Mouse (Mus musculus): ENCODE measurements at regions not wholly inside any gene's neighbourhood (a gene's known extent, or its start where the extent isn't known, plus 50 kb on each side); places are given as distances from the start of the nearest gene placed in this dataset.
A peak's percentile ranks its signal among the peaks of the same experiment; 100 is the strongest.

DNA sequence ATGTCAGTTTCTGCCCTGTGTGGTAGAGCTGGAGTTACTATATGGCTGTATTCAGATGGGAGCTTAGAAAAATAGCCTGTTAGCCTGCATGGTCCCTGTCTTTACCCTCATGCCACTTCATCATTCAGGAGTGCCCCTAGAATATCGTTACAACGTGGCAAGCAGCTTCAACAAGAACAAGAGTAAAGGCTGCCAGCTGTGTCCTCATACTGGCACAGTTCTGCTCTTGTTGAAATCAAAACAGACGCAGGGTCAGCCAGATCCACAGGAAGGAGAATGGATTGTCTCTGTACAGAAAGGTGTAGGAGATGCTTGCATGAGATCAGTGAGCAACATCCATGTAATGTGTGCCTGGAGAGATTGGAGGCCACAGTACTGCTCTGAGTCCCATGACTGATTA, 122.4 kb upstream of the Jade1 start:
- 49% methylated on average over 3 of the region's 3 CpGs for WGBS (ENCODE audit: insufficient replicate concordance)
- Histone ChIP-seq H3K4me1 (replicated peaks) (no peaks in the 10 kb centered on the region), H3K27me3 (no peaks in the 10 kb centered on the region), H3K9me3 (replicated peaks) (no peaks in the 10 kb centered on the region), H3K4me2 (no peak overlapping the region), H3K9ac (no peak overlapping the region), H3K36me3 (no peaks in the 10 kb centered on the region), H3K27ac (no peak overlapping the region), H3K4me3 (replicated peaks) (no peak overlapping the region)
- DNase-seq: no peak
- ATAC-seq (ENCODE audit: low read depth): no peak

DNA sequence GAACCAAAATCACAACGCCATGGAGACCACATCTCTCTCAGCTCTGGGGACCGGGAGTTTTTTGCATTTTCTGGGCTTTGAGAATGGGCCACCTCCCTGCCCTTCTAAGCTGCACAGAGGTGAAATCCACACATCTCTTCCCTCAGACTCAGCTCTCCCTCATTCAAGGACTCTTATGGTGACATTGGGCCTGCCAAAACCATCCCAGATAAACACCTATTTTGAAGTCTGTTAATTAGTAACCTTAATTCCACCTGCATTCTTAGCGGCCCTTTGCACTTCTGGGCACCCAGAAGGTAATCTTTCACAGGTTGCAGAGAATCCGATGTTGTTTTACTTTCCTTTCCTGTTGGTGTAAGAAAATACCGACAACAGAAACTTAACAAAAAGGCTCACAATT, 123.2 kb upstream of the Jade1 start:
- Histone ChIP-seq H3K9me3 (replicated peaks) (no peaks in the 10 kb centered on the region), H3K4me1 (replicated peaks) (no peaks in the 10 kb centered on the region), H3K36me3 (no peaks in the 10 kb centered on the region), H3K4me3 (replicated peaks) (no peak overlapping the region), H3K9ac (no peak overlapping the region), H3K27me3 (no peaks in the 10 kb centered on the region), H3K4me2 (no peak overlapping the region), H3K27ac (no peak overlapping the region)
- ATAC-seq (ENCODE audit: low read depth) (no peak), DNase-seq (no peak)
- 67% methylated on average over 5 of the region's 5 CpGs for WGBS (ENCODE audit: insufficient replicate concordance)

DNA sequence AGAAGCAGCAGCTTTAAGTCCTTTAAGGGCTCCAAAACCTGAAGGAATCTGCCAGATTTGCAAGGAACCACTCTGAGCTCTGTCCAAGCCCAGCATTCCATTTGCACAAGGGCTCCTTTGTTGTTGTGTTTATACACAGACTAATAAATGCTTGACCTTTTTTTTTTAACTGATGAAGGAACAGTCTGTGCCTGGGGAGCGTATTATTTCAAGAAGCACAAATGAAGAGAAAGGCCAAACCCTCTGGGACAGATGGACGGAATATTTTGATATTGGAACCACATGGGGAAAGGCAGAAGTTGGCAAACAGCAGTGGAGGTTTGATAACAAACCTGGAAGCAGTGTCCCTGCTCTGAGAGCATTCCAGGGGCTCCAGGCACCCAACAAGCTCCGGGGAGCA, 125.3 kb upstream of the Jade1 start:
- no peak overlapping the region for H3K4me2 ChIP-seq
- no peak for ATAC-seq (ENCODE audit: low read depth)
- no peaks in the 10 kb centered on the region for H3K36me3 ChIP-seq
- 46% methylated on average over 3 of the region's 3 CpGs for WGBS (ENCODE audit: insufficient replicate concordance)
- no peaks in the 10 kb centered on the region for H3K27me3 ChIP-seq
- H3K27ac ChIP-seq: no peak overlapping the region
- H3K4me1 ChIP-seq (replicated peaks): no peaks in the 10 kb centered on the region
- H3K4me3 ChIP-seq (replicated peaks): no peak overlapping the region
- DNase-seq: no peak
- H3K9ac ChIP-seq: no peak overlapping the region
- H3K9me3 ChIP-seq (replicated peaks): no peaks in the 10 kb centered on the region

DNA sequence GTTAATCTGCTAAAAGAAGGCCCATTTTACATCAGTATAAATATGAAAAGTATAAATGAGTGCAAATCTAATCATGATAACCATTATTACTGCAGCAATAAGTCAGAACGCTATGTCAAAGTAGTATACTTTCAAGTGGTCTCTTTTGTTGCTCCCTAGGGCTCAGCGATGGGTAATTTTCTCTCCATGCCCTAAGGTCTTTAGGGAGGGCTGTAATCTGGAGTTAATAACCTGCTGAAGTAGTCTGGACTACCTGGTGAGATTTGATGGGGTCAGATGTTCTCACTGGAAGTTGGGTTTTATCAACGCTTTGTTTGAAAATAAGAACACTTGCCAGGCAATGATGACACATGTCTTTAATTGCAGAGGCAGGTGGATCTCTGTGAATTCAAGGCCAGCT, 128.6 kb upstream of the Jade1 start:
- 66% methylated on average over 3 of the region's 3 CpGs for WGBS (ENCODE audit: insufficient replicate concordance)
- no peak overlapping the region for H3K9ac ChIP-seq

DNA sequence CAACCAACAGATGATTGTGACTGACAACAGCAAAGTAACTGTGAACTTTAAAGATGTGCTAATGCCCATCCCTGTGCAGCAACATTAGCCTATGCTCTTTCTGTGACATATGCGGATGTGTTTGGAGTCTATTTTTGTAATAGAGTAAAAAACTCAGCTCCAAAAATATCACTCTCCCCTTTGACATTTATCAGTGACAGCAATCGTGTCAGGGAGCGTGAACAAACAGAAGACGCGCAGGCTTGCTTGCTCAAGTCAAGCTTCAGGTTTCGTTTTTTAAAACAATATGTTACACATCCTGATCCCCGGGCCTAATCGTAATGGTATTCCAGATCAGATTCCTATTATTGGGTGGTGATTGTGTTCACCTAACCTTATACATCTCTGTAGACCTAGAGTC, 129.7 kb upstream of the Jade1 start:
- ATAC-seq (ENCODE audit: low read depth) (no peak), DNase-seq (no peak)
- H3K36me3 ChIP-seq: no peaks in the 10 kb centered on the region
- 0 out of 2 replicates have a peak, but pooled peaks cover 5% of the 10 kb centered on the region for H3K4me1 ChIP-seq (replicated peaks)
- no peak overlapping the region for H3K4me3 ChIP-seq (replicated peaks)
- no peak overlapping the region for H3K9ac ChIP-seq
- no peak overlapping the region for H3K4me2 ChIP-seq
- no peaks in the 10 kb centered on the region for H3K9me3 ChIP-seq (replicated peaks)
- no peaks in the 10 kb centered on the region for H3K27me3 ChIP-seq
- H3K27ac ChIP-seq: no peak overlapping the region
- 72% methylated on average over 8 of the region's 8 CpGs for WGBS (ENCODE audit: insufficient replicate concordance)

More for the DNA sequence above, 128.6 kb upstream of the Jade1 start:
- DNase-seq: no peak
- no peaks in the 10 kb centered on the region for H3K36me3 ChIP-seq
- H3K4me2 ChIP-seq: no peak overlapping the region
- 0 out of 2 replicates have a peak, but pooled peaks cover 5% of the 10 kb centered on the region for H3K4me1 ChIP-seq (replicated peaks)
- H3K27ac ChIP-seq: no peak overlapping the region
- no peaks in the 10 kb centered on the region for H3K27me3 ChIP-seq
- no peaks in the 10 kb centered on the region for H3K9me3 ChIP-seq (replicated peaks)
- H3K4me3 ChIP-seq (replicated peaks): no peak overlapping the region
- no peak for ATAC-seq (ENCODE audit: low read depth)

DNA sequence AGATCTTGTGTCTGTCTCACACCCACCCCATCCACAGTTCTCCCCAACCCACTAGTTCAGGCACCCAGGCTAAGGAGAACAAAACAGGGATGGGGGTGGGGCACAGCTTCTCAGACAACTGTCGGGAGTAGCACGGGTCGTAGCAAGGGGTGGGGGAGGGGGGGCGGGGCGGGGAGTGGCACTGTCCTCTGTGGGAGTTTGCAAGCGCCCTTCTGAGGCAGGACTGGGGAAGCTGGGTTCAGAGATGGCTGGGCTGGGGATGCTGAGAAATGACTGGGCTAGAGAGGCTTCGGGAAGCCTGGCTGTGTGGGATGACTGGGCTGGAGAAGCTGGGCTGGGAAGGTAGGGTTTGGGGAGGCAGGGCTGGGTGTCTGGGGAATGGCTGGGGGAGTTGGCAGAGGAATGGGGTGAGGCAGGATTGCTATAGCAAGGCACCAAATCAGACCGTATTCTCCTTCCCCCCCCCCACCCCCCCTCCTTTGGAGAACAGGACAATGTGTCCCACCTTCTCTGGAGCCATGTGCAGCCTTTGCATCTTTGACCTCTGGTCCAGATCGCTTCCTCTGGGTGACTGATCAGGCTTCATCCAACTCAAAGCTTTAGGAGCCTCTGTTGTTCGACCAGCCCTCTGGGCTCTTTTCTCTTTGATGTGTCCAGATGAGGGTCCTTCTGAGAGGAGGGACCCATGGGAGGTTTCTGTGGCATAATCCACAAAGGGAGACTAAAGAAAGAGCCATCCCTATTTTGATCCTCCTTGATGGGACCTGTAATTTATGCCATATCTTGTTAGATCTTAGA, 131.2 kb upstream of the Jade1 start:
- no peak overlapping the region for H3K4me2 ChIP-seq
- WGBS (ENCODE audit: insufficient replicate concordance): 16% methylated on average over 10 of the region's 10 CpGs
- no peak for ATAC-seq (ENCODE audit: low read depth)

DNA sequence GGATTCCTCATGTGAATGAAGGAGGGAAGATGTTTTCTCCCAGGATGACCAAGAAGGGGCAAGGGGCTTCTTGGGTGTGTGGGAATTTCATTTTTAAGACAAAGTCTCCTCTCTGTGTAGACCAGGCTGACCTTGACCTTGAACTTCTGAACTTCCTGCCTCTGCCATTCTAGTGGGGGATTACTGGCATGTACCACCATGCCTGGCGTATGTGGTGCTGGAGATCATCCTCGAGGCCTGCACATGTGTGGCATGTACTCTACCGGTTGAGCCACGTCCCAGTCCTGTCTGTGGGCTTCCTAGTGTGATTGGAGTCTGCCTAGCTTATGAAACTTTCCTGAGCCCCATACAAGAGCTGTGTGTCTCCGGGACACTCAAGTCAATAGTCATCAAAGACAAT, 131.9 kb upstream of the Jade1 start:
- Histone ChIP-seq H3K27ac (no peak overlapping the region), H3K27me3 (no peaks in the 10 kb centered on the region), H3K36me3 (no peaks in the 10 kb centered on the region), H3K4me1 (replicated peaks) (0 out of 2 replicates have a peak, but pooled peaks cover 5% of the 10 kb centered on the region), H3K9ac (no peak overlapping the region), H3K4me3 (replicated peaks) (no peak overlapping the region), H3K9me3 (replicated peaks) (no peaks in the 10 kb centered on the region), H3K4me2 (no peak overlapping the region)
- DNase-seq: no peak
- 45% methylated on average over 5 of the region's 5 CpGs for WGBS (ENCODE audit: insufficient replicate concordance)
- no peak for ATAC-seq (ENCODE audit: low read depth)

More for the DNA sequence above, 131.2 kb upstream of the Jade1 start:
- Histone ChIP-seq H3K36me3 (no peaks in the 10 kb centered on the region), H3K9ac (no peak overlapping the region), H3K4me1 (replicated peaks) (0 out of 2 replicates have a peak, but pooled peaks cover 5% of the 10 kb centered on the region), H3K27ac (no peak overlapping the region), H3K4me3 (replicated peaks) (no peak overlapping the region), H3K9me3 (replicated peaks) (no peaks in the 10 kb centered on the region), H3K27me3 (no peaks in the 10 kb centered on the region)
- no peak for DNase-seq

DNA sequence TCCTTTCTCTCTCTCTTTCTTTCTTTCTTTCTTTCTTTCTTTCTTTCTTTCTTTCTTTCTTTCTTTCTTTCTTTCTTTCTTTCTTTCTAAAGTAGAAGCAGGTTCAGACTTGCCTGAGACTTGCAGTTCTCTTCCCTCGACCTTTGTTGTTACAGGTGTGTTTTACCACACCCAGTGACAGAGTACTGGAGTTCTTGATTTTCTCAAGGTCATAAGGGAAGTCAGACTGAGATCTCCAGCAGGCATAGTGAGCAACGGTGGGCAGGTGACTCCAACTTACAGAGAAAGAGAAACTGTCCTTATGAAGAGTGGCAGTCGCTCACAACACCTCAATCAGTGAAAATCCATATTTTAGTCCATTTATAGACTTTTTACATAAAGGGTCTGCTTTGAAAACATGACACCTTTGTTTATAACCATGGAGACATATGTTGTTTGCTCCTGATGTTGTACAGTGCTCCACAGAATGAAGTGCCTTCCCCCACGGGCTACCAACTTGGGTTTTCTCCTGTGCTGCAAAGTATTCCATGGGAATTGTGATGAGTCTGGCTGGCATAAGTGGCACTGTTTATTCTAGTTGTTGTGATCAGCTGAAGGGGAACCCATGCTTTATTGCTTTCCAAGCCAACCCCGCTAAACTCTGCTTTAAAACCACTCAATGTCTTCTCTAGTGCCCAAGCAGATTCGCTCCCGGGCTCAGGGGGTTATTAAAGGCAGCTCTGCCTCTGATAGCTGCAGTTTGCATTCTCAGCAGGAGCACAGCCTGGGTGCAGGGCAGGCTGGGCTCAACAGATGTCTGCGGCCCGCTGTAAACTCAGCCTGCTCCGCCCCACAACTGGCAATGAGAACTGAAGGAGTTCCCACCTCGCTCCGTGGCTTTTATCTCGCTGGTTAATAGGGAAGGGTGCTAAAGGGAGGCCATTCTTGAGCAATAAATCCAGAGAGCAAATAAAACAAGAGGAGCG, 132.6 kb upstream of the Jade1 start:
- H3K27ac ChIP-seq: no peak overlapping the region
- H3K4me1 ChIP-seq (replicated peaks): 0 out of 2 replicates have a peak, but pooled peaks cover 5% of the 10 kb centered on the region
- H3K4me2 ChIP-seq: no peak overlapping the region
- H3K36me3 ChIP-seq: no peaks in the 10 kb centered on the region
- H3K9me3 ChIP-seq (replicated peaks): no peaks in the 10 kb centered on the region
- H3K27me3 ChIP-seq: no peaks in the 10 kb centered on the region
- ATAC-seq (ENCODE audit: low read depth): no peak
- DNase-seq: no peak
- H3K9ac ChIP-seq: no peak overlapping the region
- 28% methylated on average over 14 of the region's 14 CpGs for WGBS (ENCODE audit: insufficient replicate concordance)
- H3K4me3 ChIP-seq (replicated peaks): no peak overlapping the region

DNA sequence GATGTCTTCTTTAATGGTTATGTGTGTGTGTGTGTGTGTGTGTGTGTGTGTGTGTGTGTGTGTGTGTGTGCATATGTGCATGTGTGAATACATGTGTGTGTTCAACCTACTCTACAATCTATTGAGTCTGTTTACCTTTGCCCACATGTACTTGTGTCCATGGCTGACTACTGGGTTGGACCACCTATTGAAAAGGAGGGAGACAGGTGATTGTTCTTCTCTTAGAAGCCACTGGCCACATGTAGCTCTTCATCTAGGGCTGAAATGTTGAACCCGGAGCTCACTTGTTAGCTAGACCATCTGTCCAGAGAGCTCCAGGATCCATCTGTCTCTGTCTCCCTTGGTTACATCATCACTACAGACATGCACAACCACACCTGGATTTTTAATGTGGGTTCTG, 141.8 kb upstream of the Jade1 start:
- no peaks in the 10 kb centered on the region for H3K4me1 ChIP-seq (replicated peaks)
- H3K4me2 ChIP-seq: no peak overlapping the region
- 75% methylated on average over 1 of the region's 1 CpGs for WGBS (ENCODE audit: insufficient replicate concordance)
- no peak overlapping the region for H3K9ac ChIP-seq
- H3K36me3 ChIP-seq: no peaks in the 10 kb centered on the region
- no peak for ATAC-seq (ENCODE audit: low read depth)
- no peak overlapping the region for H3K27ac ChIP-seq
- no peak overlapping the region for H3K4me3 ChIP-seq (replicated peaks)
- no peaks in the 10 kb centered on the region for H3K9me3 ChIP-seq (replicated peaks)
- no peaks in the 10 kb centered on the region for H3K27me3 ChIP-seq
- DNase-seq: no peak

DNA sequence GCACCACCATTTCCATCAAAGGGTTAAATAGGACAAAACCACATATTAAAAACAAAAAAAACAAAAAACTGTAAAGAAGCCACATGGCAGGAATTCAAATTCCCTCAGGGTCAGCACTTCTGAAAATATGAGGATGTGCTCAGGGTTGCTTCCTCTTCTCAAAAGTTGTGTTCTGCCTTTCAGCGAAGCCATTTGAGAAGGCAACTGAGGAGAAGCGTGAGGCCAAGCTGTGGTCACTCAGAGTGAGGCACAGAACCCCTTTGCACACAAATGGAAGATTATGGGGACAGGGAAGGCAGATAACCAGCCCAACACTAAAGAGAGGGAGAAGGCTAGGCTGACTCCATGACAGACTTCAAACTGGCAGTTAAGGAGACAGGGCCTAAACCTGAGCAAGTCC, 142.8 kb upstream of the Jade1 start:
- Histone ChIP-seq H3K4me1 (replicated peaks) (no peaks in the 10 kb centered on the region), H3K4me2 (no peak overlapping the region), H3K9me3 (replicated peaks) (no peaks in the 10 kb centered on the region), H3K36me3 (no peaks in the 10 kb centered on the region), H3K9ac (no peak overlapping the region), H3K4me3 (replicated peaks) (no peak overlapping the region), H3K27ac (no peak overlapping the region), H3K27me3 (no peaks in the 10 kb centered on the region)
- WGBS (ENCODE audit: insufficient replicate concordance): 26% methylated on average over 2 of the region's 2 CpGs
- no peak for ATAC-seq (ENCODE audit: low read depth)
- no peak for DNase-seq

DNA sequence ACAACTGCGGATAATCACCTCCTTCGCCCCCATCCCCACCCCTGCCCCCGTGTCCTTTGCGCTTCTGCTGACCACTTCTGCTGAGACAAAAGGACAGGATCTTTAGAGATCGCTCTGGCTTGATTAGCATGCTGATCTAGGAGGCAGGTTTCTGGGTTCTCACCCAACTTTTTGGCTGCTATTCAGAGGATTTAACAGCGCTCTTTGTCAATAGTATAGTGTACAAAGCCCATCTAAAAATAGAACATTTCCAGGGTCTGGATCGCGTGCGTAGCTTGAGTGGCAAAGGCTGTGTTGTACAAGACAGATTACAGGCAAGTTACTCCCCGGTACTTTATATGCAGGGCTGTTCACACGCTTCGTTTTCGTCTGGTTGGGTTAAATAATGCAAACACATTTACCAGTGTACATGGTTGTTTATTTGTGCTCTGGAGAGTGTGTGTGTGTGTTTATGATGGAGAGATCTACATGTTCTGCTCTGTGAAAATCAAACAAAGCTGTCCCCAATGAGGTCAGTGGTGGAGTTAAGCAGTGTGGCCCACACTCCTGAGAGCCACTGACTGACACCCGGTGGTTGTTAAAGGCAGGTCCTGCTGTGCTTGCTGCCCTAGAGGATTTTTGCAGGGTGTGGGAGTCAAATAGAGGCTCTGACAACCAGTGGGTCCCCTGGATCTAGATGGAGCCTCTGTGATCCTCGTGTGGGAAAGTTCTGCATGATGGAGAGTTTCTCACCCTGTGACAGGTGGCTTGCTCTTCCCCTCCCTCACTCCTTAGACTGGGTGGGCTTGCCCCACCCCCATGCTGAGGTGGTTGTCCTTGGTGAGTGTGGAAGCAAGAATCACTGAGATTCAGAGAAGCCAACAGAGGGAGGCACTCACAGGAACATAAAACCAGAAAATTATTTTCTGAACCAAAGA, 146.5 kb upstream of the Jade1 start:
- H3K36me3 ChIP-seq: no peaks in the 10 kb centered on the region
- H3K9me3 ChIP-seq (replicated peaks): no peaks in the 10 kb centered on the region
- H3K27ac ChIP-seq: no peak overlapping the region
- H3K27me3 ChIP-seq: no peaks in the 10 kb centered on the region
- H3K4me1 ChIP-seq (replicated peaks): no peaks in the 10 kb centered on the region
- 27% methylated on average over 15 of the region's 15 CpGs for WGBS (ENCODE audit: insufficient replicate concordance)
- no peak for DNase-seq
- H3K9ac ChIP-seq: no peak overlapping the region
- H3K4me2 ChIP-seq: peak overlapping the region; percentile 48
- H3K4me3 ChIP-seq (replicated peaks): peak overlapping the region; percentile 22; the same call in 1 of the 2 replicates
- ATAC-seq (ENCODE audit: low read depth): no peak

Data from liver, embryonic 13.5 days (tissue).